Mouse (Mus musculus): ENCODE data around the gene Cenpv.

Cenpv gene

GRCm38 (mm10) chr11:62500529-62500928 lies 38.5 kb downstream of the Cenpv start:
- DNase-seq: no peak

- DNase-seq: no peak
Observed at GRCm38 (mm10) chr11:62498802-62499201, 40.3 kb downstream of the Cenpv start.

- no peak for DNase-seq
Observed at GRCm38 (mm10) chr11:62497181-62497580, 41.9 kb downstream of the Cenpv start.

GRCm38 (mm10) chr11:62496151-62496715 lies 42.8 kb downstream of the Cenpv start:
- no peak for DNase-seq

GRCm38 (mm10) chr11:62495276-62495801 lies 43.7 kb downstream of the Cenpv start:
- peak; percentile 54 for DNase-seq

- DNase-seq: peak; percentile 91
Observed at GRCm38 (mm10) chr11:62494754-62495275, 44.2 kb downstream of the Cenpv start.

GRCm38 (mm10) chr11:62493701-62494100 lies 45.4 kb downstream of the Cenpv start:
- DNase-seq: no peak

- peak; percentile 57 for DNase-seq
Observed at GRCm38 (mm10) chr11:62487540-62488350, 51.3 kb downstream of the Cenpv start.

- DNase-seq: no peak
Observed at GRCm38 (mm10) chr11:62486949-62487348, 52.1 kb downstream of the Cenpv start.

- DNase-seq: no peak
Observed at GRCm38 (mm10) chr11:62479581-62479980, 59.5 kb downstream of the Cenpv start.

- no peak for DNase-seq
Observed at GRCm38 (mm10) chr11:62478931-62479330, 60.1 kb downstream of the Cenpv start.

GRCm38 (mm10) chr11:62476156-62476555 lies 62.9 kb downstream of the Cenpv start:
- no peak for DNase-seq
